Mouse (Mus musculus): ENCODE data around the gene 1700029P11Rik.

Gene 1700029P11Rik

DNA sequence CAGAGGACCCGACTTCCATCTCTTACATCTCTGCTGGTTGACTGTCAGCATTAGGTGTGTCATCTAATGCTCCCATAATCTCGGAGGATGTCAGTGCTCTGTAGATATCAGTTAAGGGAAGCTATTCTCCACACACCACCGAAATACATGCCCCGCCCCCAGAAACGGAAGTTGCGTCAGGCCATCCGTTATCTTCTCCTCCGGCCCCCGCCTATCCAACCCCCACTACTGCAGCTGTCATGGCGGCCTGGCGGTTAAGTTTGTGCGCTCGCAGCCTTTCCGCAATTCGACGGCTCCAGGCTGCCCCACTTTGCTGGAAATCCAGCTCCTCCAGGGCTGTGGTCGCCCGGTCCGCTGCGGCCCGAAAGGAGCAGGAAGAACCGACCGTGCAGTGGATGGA is at the start of gene 1700029P11Rik:
TSS of gene 1700029P11Rik (plus strand) at position 220 of the 400 bp plus-strand sequence.
- no peak for TF ChIP-seq GATA4 (IDR thresholded peaks at IDR 0.05; ENCODE audit: insufficient replicate concordance, low read length)

DNA sequence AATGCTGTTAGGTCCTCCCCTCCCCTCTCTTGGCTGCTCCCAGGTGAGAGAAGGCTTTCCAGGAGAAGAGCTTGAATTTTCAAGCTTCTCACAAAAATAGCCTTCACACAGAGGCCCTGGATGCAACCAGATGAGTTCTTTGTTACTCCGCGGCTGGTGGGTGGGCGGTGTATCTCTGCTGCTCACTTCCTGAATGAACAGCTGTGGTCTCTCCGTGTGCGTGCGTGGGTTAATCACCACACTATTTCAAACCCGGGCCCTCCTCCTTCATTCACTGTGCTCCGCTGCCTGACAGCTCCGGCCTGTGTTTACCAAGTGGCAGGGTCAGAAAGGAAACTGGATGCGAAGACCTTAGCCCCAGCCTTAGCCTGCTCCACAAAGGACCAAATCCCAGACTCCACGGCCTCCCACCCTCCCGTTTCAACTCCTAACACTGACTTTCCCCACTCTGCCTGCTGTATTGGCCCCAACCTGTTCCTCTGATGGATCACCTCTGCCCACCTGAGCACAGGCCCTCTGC is 47.3 kb upstream of the 1700029P11Rik start:
- TF ChIP-seq GATA4 (IDR thresholded peaks at IDR 0.05; ENCODE audit: insufficient replicate concordance, low read length): no peak

DNA sequence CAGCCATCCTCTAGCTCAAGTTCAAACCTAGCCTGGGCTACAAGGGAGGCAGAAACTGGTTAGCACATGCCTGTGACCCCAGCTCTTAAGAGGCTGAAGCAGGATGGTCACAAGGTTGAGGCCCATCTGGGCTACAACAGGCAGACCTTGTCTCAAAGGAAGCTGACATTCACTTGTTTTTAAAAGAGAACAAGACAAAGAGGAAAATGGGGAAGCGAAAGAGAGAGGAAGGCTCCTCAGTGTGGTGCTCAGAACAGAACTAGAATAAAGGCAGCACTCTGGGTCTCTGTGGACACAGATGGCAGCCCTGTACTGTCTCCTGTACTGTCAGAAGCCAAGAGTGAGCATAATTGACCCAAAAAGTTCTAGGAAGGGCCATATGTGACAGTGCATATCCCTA is 46.4 kb upstream of the 1700029P11Rik start:
- no peak for TF ChIP-seq GATA4 (IDR thresholded peaks at IDR 0.05; ENCODE audit: insufficient replicate concordance, low read length)

DNA sequence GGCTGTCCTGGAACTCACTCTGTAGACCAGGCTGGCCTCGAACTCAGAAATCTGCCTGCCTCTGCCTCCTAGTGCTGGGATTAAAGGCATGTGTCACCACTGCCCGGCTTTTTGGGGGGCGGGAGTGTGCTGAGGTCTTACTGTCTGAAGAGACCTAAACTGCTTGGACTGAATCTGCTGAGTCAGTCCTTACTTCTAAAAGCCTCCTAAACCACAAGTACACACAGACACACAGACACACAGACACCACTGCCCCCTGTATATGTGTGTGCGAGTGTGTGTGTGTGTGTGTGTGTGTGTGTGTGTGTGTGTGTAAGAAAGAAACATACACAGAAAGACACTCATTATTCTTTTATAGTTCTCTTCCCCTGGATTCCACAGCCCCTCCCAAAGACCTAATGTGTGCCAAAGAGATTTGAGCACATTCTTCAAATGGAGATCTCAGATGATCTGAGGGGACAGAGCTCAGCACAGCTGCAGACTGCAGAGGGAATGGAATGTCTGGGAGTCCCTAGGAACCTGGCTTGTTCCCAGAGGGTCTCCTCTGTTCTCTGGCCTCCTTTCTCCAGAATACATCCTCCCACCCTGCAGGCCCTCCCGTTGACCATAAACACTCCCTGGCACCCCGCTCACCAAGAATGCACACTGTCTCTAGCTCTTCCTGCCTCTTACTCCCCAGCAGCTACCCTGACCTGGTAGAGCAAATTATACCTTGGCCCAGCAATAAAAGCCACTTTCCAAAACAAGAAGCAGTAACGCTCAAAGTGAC is 44.3 kb upstream of the 1700029P11Rik start:
- TF ChIP-seq GATA4 (IDR thresholded peaks at IDR 0.05; ENCODE audit: insufficient replicate concordance, low read length): no peak

DNA sequence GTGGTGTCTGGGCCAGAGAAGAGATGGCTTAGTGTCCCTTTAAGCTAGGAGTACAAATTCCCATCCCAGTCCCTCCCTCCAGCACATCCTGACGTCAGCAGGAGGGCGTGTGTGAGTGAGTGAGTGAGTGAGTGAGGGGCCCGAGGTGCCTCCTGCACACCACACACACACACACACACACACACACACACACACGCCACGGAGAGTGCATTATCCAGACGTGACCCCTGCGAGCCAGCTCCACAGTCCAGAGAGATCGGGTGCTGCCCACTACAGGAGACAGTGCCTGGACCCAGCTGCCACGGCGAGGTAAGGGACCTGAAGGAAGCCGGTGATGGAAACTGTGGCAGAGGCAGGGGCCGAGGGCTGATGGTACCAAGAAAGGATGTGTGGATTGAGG is 43.7 kb upstream of the 1700029P11Rik start, which contains the start of gene Csdc2:
TSS of gene Csdc2 (plus strand) at position 81 of the 400 bp plus-strand sequence.
- no peak for TF ChIP-seq GATA4 (IDR thresholded peaks at IDR 0.05; ENCODE audit: insufficient replicate concordance, low read length)

DNA sequence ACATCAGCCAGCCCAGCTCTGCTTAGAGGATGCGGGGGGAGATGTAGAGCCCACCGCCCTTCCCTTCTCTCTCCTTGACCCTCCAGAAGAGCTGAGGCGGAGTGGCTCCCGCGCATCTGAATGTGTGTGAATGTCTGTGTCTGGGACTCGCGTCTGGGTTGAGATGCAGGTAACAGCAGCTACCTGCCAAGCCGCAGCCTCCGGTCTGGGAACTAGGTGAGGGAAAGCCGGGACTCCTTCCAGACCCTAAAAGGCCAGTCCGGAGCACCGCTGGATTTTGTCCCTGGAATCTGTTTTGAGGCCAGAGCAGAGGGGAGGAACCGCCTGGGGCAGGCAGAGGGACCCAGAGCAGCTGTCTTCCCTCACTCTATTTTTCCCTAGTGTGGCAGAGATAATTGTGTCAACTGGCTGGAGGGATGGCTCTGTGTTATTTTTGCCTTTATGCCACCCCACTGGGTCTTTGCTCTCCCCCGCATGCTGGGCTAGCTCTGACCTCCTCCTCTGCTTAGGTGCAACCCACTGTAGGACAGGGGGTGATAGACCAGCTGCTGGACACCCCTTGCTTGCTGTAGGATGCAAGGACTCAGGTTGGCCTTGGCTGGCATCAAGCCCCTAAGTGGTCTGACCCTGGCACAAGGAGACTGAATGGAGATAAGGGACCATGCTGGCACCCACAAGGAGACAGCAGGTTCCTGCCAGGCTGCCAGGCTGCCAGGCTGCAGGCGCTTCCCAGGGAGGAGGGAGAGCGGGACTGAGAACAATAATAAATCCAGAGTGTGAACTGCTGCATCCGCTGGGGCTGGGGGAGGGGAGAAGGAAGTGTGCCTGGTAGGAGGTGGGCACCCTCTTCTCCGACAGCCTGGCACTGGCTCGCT is 43.0 kb upstream of the 1700029P11Rik start:
- no peak for TF ChIP-seq GATA4 (IDR thresholded peaks at IDR 0.05; ENCODE audit: insufficient replicate concordance, low read length)

DNA sequence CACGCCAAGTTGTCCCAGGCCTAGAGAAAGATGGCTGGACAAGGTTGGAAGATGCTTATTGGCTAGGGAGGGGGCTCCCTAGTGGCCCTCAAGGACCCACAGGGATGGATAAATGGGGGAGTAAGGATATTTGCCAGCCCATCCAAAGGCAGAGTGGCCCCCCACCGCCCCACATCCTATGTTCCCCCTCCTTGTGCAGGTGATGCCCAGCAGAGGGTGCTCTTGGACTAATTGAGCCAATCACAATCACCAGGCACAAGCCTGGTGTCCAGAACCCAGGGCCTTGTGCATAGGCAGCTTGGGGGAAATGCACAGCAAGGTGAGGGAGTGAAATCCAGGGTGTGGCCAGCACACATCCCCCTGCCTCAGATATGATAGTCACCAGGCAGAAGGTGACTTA is 42.1 kb upstream of the 1700029P11Rik start:
- no peak for TF ChIP-seq GATA4 (IDR thresholded peaks at IDR 0.05; ENCODE audit: insufficient replicate concordance, low read length)

DNA sequence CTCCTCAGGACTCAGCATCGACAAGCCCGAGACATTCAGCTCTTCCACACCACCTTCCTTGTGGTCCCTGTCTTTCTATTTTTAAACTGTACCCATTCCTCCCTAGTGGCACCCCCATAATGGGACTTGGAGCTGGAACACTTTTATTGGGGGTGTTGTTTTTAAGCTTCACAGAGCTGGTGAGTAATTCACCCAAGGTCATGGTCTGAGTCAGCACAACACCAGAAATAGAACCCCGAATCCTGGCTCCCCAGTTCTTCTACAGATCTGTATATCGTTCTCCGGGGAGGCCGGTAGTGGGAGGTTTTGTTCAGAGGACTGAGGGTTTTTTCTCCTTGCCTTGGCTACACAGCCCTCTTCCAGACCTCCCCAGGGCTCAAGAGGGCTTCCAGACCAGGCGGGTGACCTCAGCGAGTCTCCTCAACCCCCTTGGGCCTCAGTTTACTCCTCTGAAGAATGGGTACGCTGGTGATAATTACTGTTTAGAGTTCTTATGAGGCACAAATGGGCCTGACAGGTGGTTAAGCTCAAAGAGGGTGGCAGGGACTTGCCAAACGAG is 41.1 kb upstream of the 1700029P11Rik start:
- no peak for TF ChIP-seq GATA4 (IDR thresholded peaks at IDR 0.05; ENCODE audit: insufficient replicate concordance, low read length)

DNA sequence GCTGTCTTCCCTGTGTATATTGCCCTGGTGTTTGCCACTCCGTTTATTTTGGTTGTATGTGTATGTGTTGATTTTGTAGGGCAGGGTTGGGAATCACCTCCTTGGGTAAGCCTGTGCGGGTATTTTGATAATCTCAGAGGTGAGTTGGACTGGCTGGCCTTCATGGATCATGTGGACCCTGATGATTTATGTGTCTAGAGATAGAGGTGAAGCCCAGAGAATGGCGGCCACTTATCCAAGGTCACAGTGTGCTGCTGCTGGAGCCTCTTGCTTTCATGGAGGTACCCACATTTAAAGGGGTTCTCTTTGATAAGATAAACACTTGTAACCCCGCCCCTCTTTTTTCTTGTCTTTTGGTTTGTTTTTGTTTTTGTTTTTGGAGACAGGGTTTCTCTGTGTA is 40.6 kb upstream of the 1700029P11Rik start:
- no peak for TF ChIP-seq GATA4 (IDR thresholded peaks at IDR 0.05; ENCODE audit: insufficient replicate concordance, low read length)

DNA sequence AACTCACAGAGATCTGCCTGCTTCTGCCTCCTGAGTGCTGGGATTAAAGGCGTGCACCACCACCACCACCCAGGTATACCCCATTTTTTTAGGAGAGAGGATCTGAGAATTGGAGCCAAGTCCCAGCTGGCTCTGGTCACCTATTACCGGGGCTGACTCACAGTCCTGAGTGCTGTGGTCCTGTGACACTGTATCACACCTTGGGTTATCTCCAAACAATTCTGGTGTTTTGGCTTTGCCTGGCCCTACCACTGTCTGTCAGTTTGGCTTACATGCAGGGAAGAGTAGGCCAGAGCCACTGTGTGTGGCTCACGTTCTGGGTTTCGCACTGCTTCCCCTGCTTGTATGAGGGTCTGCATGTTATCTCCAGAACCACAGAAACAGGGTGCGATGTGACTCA is 40.1 kb upstream of the 1700029P11Rik start:
- TF ChIP-seq GATA4 (IDR thresholded peaks at IDR 0.05; ENCODE audit: insufficient replicate concordance, low read length): no peak

DNA sequence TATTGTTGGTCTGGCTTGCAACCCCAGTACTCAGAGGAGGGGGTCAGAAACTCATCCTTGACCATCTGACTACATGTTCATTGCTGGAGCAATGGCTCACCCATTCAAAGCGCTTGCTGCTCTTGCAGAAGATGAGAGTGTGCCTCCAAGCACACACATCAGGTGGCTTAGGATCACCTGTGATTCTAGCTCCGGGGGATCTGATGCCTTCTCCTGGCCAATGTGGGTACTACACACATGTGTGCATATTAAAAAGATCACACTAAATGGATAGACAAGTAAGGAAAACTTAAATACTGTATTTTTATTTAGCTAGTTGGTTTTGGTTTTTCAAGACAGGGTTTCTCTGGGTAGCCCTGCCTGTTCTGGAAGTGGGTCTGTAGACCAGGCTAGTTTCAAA is 39.3 kb upstream of the 1700029P11Rik start:
- TF ChIP-seq GATA4 (IDR thresholded peaks at IDR 0.05; ENCODE audit: insufficient replicate concordance, low read length): no peak

DNA sequence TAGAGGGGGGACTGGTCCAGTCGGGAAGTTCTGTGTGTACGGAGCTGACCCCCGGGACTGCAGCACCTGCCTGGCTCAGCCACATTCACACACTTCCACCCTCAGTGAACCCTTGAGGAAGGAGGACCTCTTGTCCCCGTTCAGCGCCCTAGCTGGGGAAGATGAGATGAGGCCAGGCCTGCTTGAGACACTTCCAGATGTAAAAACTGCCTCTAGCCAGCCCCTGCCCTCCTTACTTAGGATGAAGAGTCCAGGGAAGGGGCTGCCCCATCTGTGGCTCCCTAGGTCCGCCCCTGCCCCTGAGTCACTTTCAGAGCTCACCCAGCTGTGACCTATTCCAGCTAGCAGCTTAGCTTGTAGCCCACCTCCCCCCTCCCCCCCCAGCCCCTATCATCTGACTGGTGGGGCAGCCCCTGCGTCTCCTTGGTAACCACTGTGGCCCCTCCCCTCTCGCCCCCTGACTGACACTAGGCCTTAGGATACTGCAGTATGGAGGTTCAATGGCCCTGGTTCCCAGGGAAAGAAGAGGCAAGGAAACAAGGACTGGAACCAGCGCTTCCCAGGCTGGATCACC is 37.1 kb upstream of the 1700029P11Rik start:
- no peak for TF ChIP-seq GATA4 (IDR thresholded peaks at IDR 0.05; ENCODE audit: insufficient replicate concordance, low read length)

DNA sequence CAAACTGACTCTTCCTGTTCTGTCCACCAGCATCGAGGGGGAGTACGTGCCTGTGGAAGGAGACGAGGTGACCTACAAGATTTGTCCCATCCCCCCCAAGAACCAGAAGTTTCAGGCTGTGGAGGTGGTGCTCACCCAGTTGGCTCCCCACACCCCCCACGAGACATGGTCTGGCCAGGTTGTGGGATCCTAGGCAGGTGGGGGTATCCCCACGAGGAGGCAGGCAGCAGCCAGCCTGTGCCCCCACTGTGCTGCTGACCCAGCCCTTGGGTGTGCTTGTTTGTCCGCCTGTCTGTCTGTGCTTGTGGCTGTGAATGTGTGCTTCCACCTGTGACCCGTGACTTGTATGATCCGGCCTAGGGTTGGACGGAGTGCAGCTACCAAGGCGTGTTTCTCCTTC is 31.3 kb upstream of the 1700029P11Rik start:
- TF ChIP-seq GATA4 (IDR thresholded peaks at IDR 0.05; ENCODE audit: insufficient replicate concordance, low read length): no peak

DNA sequence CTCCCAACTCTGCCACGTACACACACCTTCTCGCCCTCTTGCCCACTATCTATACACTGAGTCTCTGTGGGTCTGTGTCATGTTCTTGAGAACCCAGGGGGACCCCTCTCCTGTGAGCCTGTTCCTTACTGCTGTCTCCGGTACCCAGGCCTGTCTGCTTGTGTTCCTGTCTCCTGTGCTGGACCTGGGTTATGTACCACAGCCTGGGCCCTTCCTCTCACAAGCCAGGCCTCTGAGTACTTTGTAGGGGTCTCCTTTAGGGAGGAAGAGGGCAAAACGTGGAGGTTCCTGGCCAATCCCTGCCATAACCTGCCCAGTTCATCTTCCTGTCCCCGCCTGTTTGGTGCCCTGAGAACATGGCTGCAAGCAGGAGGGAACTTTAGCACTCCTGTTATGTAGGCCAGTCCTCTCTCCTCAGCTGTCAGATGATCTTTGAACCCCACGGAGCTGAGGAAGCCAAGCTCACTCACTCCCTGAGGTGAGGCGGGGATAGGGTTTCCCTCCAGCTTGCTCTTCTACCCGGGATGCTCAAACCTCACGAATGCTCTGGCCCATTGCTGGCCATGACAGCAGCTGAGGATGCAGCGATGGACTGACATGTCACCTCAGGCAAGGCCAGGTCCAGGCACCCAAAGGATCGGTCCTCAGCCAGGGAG is 30.7 kb upstream of the 1700029P11Rik start:
- TF ChIP-seq GATA4 (IDR thresholded peaks at IDR 0.05; ENCODE audit: insufficient replicate concordance, low read length): no peak

DNA sequence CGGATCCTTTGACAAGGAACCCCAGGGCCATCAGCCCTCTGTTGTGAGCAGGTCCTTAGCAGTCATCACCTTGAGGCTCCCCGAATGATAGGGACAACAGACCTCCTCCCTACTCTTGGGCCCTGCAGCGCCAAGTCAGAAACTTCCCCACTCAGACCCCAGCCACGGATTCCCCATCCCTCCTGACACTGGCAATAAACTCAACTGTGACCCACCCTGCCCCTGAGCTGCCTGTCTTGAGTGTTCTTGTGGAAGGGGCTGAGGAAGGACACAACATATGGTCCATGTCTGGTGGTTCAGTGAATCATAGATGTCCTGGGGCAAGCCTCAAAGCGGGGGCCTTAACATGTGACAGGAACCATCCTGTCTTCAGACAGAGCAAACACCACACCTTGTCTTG is 29.6 kb upstream of the 1700029P11Rik start:
- TF ChIP-seq GATA4 (IDR thresholded peaks at IDR 0.05; ENCODE audit: insufficient replicate concordance, low read length): no peak

All from liver, adult (tissue).